Mouse (Mus musculus): ENCODE data around the gene Bcl2l12. TPM values are rescaled to one million over a fixed set of nuclear protein-coding genes. Genes with fewer than 3 reads are reported as not detected.

The Bcl2l12 gene
- polyA plus RNA-seq, 1 experiment, result 85.4 TPM

DNA sequence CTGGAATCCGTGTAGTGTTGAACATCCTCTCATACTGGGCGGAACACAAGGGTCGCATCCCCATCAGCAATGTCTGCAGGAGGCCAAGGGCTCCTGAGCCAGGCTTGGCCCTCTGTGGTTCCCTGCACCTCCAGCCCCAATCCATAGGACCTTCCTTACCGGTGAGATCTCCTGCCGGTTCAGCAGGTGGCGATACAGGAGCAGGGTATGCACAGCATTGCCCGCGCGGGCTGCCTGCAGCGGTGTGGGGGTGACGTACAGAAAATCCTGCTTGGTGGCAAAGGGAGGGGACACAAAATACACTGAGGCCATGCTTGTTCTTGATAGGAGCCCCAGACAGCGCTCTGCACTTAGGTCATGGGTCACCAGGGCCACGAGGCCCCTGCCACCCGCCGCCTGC, 31.9 kb downstream of the Bcl2l12 start:
- Histone ChIP-seq H3K4me1 (ENCODE audit: control insufficient read depth, insufficient read depth, low read length) (peaks cover 14% of the 10 kb centered on the region), H3K4me3 (ENCODE audit: control insufficient read depth, low read depth, low read length) (no peak overlapping the region), H3K36me3 (ENCODE audit: control insufficient read depth, insufficient read depth, low read length) (no peaks in the 10 kb centered on the region; the same call in 1 of the 2 replicates), H3K27ac (ENCODE audit: control insufficient read depth, insufficient read depth, low read depth, low read length) (no peak overlapping the region), H3K27me3 (ENCODE audit: control insufficient read depth, insufficient read depth, low read length) (no peaks in the 10 kb centered on the region)
- no peak for TF ChIP-seq POLR2A (IDR thresholded peaks at IDR 0.05; ENCODE audit: control insufficient read depth, low read depth, low read length)
- TF ChIP-seq CTCF (IDR thresholded peaks at IDR 0.05; ENCODE audit: control insufficient read depth, insufficient read depth, insufficient replicate concordance, low read depth, low read length), result no peak

DNA sequence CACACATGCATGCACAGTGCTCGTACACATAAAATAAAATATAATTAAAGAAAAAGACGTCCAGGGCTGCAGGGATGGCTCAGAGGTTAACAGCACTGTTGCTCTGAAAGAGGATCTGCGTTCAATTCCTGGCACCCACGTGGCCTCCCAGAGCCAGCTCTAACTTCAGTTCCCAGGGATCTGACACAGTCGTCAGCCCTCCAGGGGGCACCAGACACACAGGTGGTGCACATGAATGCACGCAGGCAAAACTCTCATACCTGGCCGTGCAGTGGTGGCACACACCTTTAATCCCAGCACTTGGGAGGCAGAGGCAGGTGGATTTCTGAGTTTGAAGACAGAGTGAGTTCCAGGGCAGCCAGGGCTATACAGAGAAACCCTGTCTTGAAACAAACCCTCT, 32.5 kb downstream of the Bcl2l12 start:
- H3K27ac ChIP-seq (ENCODE audit: control insufficient read depth, insufficient read depth, low read depth, low read length), result no peak overlapping the region
- peaks cover 9% of the 10 kb centered on the region for H3K4me1 ChIP-seq (ENCODE audit: control insufficient read depth, insufficient read depth, low read length)
- H3K36me3 ChIP-seq (ENCODE audit: control insufficient read depth, insufficient read depth, low read length), result no peaks in the 10 kb centered on the region; the same call in 1 of the 2 replicates
- H3K27me3 ChIP-seq (ENCODE audit: control insufficient read depth, insufficient read depth, low read length), result no peaks in the 10 kb centered on the region
- TF ChIP-seq CTCF (IDR thresholded peaks at IDR 0.05; ENCODE audit: control insufficient read depth, insufficient read depth, insufficient replicate concordance, low read depth, low read length) (no peak), POLR2A (IDR thresholded peaks at IDR 0.05; ENCODE audit: control insufficient read depth, low read depth, low read length) (no peak)
- H3K4me3 ChIP-seq (ENCODE audit: control insufficient read depth, low read depth, low read length), result no peak overlapping the region

DNA sequence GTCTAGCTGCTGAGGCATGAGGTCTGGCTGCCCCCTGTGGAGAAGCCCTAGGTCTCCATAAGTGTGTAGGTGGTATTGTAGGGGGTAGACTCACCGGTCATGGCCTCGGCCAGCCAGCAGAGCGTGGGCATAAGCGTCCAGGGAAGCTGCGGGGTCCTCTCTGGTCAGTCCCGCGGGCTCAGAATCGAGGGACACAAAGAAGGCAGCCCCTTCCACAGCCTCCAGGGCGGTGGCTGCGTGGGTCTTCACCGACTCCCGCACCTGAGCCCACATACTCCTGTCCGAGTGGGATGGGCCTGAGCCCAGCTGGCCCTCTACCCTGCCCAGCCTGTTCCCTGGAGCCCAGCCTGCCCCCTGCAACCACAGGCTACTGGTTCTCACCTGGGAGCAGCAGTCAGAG, 33.5 kb downstream of the Bcl2l12 start:
- Histone ChIP-seq H3K27me3 (ENCODE audit: control insufficient read depth, insufficient read depth, low read length) (no peaks in the 10 kb centered on the region), H3K4me3 (ENCODE audit: control insufficient read depth, low read depth, low read length) (no peak overlapping the region), H3K36me3 (ENCODE audit: control insufficient read depth, insufficient read depth, low read length) (no peaks in the 10 kb centered on the region; the same call in 1 of the 2 replicates), H3K27ac (ENCODE audit: control insufficient read depth, insufficient read depth, low read depth, low read length) (no peak overlapping the region), H3K4me1 (ENCODE audit: control insufficient read depth, insufficient read depth, low read length) (no peaks in the 10 kb centered on the region; the same call in 1 of the 2 replicates)
- no peak for TF ChIP-seq POLR2A (IDR thresholded peaks at IDR 0.05; ENCODE audit: control insufficient read depth, low read depth, low read length)
- TF ChIP-seq CTCF (IDR thresholded peaks at IDR 0.05; ENCODE audit: control insufficient read depth, insufficient read depth, insufficient replicate concordance, low read depth, low read length), result no peak

DNA sequence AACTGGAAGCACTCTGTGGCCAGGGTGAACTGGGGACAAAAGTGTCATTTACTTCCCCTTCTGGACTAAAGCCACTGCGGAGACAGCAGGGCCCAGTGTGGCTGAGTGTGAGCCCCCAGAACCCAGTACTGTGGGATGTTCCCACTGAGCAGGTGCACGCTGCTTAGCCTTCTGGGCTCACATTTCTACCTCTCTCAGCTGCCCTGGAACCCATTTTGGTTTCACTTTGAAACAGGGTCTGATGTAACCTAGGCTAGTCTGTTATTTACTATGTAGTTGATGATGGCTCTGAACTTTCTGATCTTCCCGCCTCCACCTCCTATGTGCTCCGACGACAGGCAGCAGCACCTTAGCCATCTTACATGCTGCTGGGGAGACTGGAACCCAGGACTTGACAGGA, 35.7 kb downstream of the Bcl2l12 start:
- TF ChIP-seq CTCF (IDR thresholded peaks at IDR 0.05; ENCODE audit: control insufficient read depth, insufficient read depth, insufficient replicate concordance, low read depth, low read length), result no peak
- TF ChIP-seq POLR2A (IDR thresholded peaks at IDR 0.05; ENCODE audit: control insufficient read depth, low read depth, low read length), result no peak
- no peak overlapping the region for H3K4me3 ChIP-seq (ENCODE audit: control insufficient read depth, low read depth, low read length)
- no peaks in the 10 kb centered on the region; the same call in 1 of the 2 replicates for H3K36me3 ChIP-seq (ENCODE audit: control insufficient read depth, insufficient read depth, low read length)
- H3K27ac ChIP-seq (ENCODE audit: control insufficient read depth, insufficient read depth, low read depth, low read length), result no peak overlapping the region
- H3K27me3 ChIP-seq (ENCODE audit: control insufficient read depth, insufficient read depth, low read length), result no peaks in the 10 kb centered on the region
- no peaks in the 10 kb centered on the region for H3K4me1 ChIP-seq (ENCODE audit: control insufficient read depth, insufficient read depth, low read length)

DNA sequence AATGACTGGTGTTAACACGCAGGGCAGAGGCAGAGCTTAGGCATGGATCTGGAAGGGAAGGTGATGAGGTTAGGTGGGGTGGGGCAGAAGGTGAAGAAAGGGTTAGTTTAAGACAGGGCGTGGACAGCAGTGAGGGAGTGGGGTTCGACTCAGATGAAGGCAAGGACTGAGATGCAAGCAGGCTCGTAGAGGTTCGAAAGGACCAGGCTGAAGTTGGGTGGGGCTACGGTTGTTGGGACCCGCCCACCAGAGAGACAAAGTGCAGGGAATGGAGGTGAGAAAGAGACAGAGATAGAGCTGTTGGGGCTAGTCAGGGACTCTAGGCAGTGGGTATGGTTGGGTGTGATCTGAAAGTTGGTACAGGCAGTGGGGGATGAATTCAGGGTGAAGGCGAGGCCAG, 36.2 kb downstream of the Bcl2l12 start:
- no peak overlapping the region for H3K27ac ChIP-seq (ENCODE audit: control insufficient read depth, insufficient read depth, low read depth, low read length)
- H3K27me3 ChIP-seq (ENCODE audit: control insufficient read depth, insufficient read depth, low read length), result no peaks in the 10 kb centered on the region
- H3K4me1 ChIP-seq (ENCODE audit: control insufficient read depth, insufficient read depth, low read length), result no peaks in the 10 kb centered on the region
- no peak overlapping the region for H3K4me3 ChIP-seq (ENCODE audit: control insufficient read depth, low read depth, low read length)
- no peak for TF ChIP-seq POLR2A (IDR thresholded peaks at IDR 0.05; ENCODE audit: control insufficient read depth, low read depth, low read length)
- no peak for TF ChIP-seq CTCF (IDR thresholded peaks at IDR 0.05; ENCODE audit: control insufficient read depth, insufficient read depth, insufficient replicate concordance, low read depth, low read length)
- no peaks in the 10 kb centered on the region; the same call in 1 of the 2 replicates for H3K36me3 ChIP-seq (ENCODE audit: control insufficient read depth, insufficient read depth, low read length)

DNA sequence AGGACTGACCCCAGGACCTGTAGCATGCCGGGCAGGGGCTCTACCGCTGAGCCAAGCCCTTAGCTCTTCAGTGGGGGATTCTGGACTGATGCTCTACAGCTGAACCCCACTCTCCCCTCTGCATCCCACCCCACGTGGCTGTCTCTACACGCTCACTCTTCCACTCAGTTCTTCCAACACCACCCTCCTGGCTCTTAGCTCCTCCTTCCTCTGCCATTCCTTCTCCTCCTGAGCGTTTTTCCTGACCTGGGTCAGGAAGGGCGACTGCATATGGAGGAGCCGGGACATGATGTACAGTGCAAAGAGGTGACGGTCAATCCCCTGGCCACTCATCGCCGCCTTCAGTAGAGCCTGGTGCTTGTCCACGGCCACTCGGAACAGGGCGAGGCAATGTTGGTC, 38.0 kb downstream of the Bcl2l12 start:
- Histone ChIP-seq H3K4me3 (ENCODE audit: control insufficient read depth, low read depth, low read length) (no peak overlapping the region), H3K27me3 (ENCODE audit: control insufficient read depth, insufficient read depth, low read length) (no peaks in the 10 kb centered on the region), H3K4me1 (ENCODE audit: control insufficient read depth, insufficient read depth, low read length) (no peaks in the 10 kb centered on the region), H3K27ac (ENCODE audit: control insufficient read depth, insufficient read depth, low read depth, low read length) (no peak overlapping the region), H3K36me3 (ENCODE audit: control insufficient read depth, insufficient read depth, low read length) (no peaks in the 10 kb centered on the region)
- TF ChIP-seq CTCF (IDR thresholded peaks at IDR 0.05; ENCODE audit: control insufficient read depth, insufficient read depth, insufficient replicate concordance, low read depth, low read length) (no peak), POLR2A (IDR thresholded peaks at IDR 0.05; ENCODE audit: control insufficient read depth, low read depth, low read length) (no peak)

DNA sequence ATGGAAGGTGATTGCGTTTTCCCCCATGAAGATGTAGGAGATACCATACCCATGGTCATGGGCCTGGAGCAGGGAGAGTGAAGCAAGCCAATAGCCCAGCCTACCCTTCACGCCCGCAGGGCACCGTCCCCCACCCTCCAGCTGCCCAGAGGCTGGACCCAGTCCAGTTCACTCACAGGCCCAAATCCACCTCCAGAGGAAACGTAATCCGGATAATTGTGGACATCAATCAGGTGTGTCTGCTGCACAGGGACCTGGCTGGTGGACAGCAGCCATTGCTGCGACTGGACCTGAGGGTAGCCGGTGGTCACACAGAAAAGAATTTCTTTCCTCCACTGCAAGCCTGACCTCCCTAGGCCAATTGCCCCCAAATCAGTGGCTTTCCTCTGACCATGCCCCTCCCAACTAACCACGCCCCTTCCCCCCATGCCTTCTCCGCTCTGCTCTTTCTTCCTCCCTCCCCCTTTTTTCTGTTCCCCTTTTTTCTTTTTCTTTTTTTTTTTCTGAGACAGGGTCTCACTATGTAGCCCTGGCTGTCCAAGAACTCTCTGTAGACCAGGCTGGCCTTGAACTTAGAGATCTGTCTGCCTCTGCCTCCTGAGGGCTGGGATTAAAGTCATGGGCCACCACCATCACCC, 38.5 kb downstream of the Bcl2l12 start:
- no peak for TF ChIP-seq POLR2A (IDR thresholded peaks at IDR 0.05; ENCODE audit: control insufficient read depth, low read depth, low read length)
- no peak for TF ChIP-seq CTCF (IDR thresholded peaks at IDR 0.05; ENCODE audit: control insufficient read depth, insufficient read depth, insufficient replicate concordance, low read depth, low read length)
- no peaks in the 10 kb centered on the region for H3K27me3 ChIP-seq (ENCODE audit: control insufficient read depth, insufficient read depth, low read length)
- H3K4me1 ChIP-seq (ENCODE audit: control insufficient read depth, insufficient read depth, low read length), result no peaks in the 10 kb centered on the region
- H3K4me3 ChIP-seq (ENCODE audit: control insufficient read depth, low read depth, low read length), result no peak overlapping the region
- H3K27ac ChIP-seq (ENCODE audit: control insufficient read depth, insufficient read depth, low read depth, low read length), result no peak overlapping the region
- H3K36me3 ChIP-seq (ENCODE audit: control insufficient read depth, insufficient read depth, low read length), result no peaks in the 10 kb centered on the region
